Mouse (Mus musculus) liver, adult (tissue): ENCODE results near the gene Bhlhe40.
A peak's percentile ranks its signal among the peaks of the same experiment; 100 is the strongest.

ENCODE experiments used
- GATA4 ChIP-seq: IDR thresholded peaks from 2 replicates; pipeline ENCODE4 v1.6.1; 2014; ENCODE audit warnings: mild to moderate bottlenecking, low read length; ENCODE audit not compliant: insufficient replicate concordance

The Bhlhe40 gene

GRCm38 (mm10) chr6:108698343-108698870 is 38.0 kb downstream of the Bhlhe40 start:
- no peak for TF ChIP-seq GATA4

GRCm38 (mm10) chr6:108699679-108700078 is 39.2 kb downstream of the Bhlhe40 start:
- no peak for TF ChIP-seq GATA4

GRCm38 (mm10) chr6:108700638-108701343 is 40.4 kb downstream of the Bhlhe40 start:
- no peak for TF ChIP-seq GATA4

GRCm38 (mm10) chr6:108702648-108703047 is 42.2 kb downstream of the Bhlhe40 start:
- no peak for TF ChIP-seq GATA4

GRCm38 (mm10) chr6:108703085-108703484 is 42.7 kb downstream of the Bhlhe40 start:
- TF ChIP-seq GATA4 = no peak

GRCm38 (mm10) chr6:108704316-108705080 is 44.1 kb downstream of the Bhlhe40 start:
- peak; percentile 35; the same call in 1 of the 2 replicates for TF ChIP-seq GATA4

- no peak for TF ChIP-seq GATA4
These were observed 45.5 kb downstream of the Bhlhe40 start for GRCm38 (mm10) chr6:108705957-108706356.

GRCm38 (mm10) chr6:108706994-108707645 is 46.7 kb downstream of the Bhlhe40 start:
- TF ChIP-seq GATA4 = no peak

GRCm38 (mm10) chr6:108709131-108709470 is 48.7 kb downstream of the Bhlhe40 start:
- no peak for TF ChIP-seq GATA4

- no peak for TF ChIP-seq GATA4
These were observed 49.2 kb downstream of the Bhlhe40 start for GRCm38 (mm10) chr6:108709471-108710231.

GRCm38 (mm10) chr6:108710667-108711066 is 50.2 kb downstream of the Bhlhe40 start:
- no peak for TF ChIP-seq GATA4

GRCm38 (mm10) chr6:108711192-108711964 is 50.9 kb downstream of the Bhlhe40 start:
- TF ChIP-seq GATA4 = no peak

- no peak for TF ChIP-seq GATA4
These were observed 51.7 kb downstream of the Bhlhe40 start for GRCm38 (mm10) chr6:108712148-108712547.
